Mouse (Mus musculus) cerebellum, adult 11-12 months (tissue): ENCODE results near the gene Nlrp3.
"Not testable (repeated sequence)": the region's sequence is repeated elsewhere in the genome, so short reads cannot be mapped to it uniquely, and the experiment has no call there.

Experiments used
- DNase-seq: peaks from one replicate; pipeline ENCODE4 v3.0.0; 2022

Nlrp3 gene

DNA sequence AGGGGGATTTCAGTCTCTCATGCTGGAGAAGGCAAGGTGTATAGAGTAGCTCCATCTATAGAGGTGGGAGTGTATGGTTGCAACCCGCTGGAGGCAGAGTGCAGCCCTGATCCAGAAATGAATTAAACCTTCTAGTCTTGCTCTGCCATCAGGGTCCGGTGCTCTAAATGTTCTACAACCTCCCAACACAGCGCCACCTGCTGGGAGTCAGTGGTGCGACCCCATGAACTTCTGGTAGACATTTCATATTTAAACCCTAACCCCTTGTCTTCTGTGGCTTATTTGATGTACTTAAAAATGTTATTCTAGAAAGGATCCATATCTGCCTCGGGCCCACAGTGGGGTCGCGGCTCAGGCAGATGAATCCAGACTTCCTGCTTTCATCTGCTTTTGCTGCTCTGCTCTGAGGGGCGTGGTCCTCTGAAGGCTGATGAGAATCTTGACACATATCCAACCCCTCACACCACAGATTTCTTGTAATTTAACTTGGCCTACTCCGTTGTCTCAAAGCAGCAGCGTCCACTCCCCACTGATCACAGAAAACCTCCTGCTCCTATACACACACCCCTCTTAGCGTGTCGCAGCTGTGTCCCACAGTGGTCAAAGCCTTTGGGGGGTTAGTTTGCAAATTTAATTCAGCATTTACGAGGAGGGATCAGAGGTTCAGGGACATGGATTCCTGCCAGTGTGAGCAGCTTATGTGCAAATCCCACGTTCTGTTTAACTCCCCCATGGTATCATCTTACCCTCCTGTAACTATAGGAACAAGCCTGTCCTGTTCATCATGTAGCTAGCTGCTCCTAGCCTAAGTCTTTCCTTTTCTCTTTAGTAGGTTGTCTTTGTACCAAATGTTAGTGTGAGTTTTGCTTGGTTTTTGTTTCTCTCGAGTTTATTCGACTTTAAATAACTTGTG, 3.9 kb upstream of the Nlrp3 start:
- no peak for DNase-seq

DNA sequence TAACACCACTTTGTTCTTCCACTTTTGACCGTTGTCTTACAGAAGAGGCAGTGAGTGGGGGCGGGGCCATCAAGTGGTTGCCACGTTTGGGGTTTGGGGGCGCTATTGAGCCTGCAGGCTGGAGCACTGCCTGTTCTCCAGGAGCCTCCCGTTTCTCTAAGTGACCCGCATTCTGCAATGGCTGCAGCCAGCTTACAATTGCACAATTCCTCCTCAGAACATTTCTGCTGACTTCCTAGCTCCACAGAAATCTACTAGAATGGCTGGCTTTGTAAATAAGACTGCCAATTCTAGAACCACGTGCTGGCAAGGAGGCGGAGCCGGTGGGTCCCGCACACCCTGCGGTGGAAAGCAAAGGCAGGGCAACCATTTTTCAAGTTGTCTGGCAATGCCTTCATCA, 3.0 kb upstream of the Nlrp3 start:
- no peak for DNase-seq

DNA sequence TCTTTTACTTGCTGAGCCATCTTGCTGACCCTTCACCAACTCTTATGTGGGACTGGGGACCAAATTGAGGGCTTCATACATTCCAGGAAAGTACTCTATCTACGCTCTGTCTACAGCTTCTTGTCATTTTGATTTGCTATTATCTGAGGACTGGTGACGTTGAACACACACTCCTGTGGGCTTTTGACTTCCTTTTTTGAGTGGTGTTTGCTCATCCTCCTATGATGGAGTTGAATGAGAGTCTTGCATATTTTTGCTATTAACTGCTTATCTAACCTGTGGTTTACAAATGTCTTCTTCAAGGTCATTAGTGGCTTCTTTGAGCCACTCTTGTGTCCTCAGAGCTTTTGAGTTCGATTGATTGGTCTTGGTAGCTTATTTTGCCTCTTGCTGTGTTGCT, 1.2 kb upstream of the Nlrp3 start:
- DNase-seq: no peak

DNA sequence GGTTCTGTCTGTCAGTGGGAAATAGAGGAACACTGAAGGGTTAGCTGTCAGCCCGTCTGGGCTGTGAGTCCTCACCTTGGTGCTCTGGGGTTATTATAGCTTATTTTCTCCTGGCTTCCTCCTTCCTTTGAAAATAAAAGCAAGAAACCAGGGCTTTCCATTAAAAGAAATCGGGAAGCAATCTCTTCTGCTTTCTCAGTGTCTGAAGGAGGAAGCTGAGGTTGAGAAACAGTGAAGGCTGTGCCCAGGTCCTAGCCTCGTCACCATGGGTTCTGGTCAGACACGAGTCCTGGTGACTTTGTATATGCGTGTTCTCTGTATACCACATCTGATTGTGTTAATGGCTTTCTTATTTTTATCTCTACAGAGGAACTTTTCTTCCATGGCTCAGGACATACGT, 1.1 kb downstream of the Nlrp3 start:
- no peak for DNase-seq

DNA sequence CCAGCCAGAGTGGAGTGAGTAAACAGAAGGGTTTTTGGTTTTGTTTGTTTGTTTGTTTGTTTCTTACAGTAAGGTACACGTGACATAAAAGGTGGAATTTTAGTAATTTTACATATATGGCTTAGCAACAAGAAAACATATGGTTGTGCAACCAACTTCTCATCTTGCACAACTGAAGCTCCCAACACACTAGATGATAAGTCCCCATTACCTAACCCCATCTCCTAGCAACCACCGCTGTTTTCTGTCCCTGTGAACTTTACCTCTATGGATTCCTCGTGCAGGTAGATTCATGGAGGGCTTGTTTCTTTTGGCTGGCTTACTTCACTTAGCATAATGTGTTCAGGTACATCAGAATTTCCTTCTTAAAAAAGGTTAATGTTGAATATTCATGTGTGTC, 2.0 kb downstream of the Nlrp3 start:
- DNase-seq: no peak

DNA sequence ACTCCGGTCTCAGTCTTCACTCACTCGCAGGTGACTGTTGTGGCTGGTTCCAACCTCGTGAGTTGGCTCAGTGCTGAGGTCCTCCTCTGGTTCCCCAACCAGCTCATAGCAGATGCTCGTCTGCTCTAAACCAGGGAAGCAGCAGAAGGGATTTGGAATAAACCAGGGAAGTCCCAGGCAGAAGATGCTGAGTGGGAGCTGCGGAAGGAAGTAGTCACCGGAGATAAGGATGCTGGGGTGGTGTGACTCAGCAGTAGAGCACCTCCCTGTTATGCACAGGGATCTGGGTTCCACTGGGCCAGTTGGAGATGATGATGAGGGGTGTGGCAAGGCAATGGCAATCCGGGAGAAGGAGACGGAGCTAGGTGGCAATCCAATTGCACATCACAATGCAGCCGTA, 2.6 kb downstream of the Nlrp3 start:
- DNase-seq: no peak

DNA sequence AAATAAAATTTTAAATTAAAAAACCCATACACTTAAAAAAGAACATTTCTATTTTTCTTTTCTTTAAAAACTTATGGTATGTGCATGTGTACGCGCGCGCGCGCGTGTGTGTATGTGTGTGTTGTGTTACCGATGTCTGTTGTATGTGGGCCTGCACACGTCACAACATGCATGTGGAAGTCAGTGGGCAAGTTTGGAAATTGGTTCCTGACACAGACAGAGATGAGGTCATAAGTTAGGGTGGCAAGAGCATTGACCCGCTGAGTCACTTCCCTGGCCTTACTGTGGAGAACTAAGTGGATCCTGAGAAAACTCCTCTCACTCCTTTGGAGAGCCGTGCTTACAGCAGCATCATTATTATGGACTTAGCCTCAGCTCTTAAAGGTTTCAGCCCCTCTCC, 12.8 kb downstream of the Nlrp3 start:
- no peak for DNase-seq

DNA sequence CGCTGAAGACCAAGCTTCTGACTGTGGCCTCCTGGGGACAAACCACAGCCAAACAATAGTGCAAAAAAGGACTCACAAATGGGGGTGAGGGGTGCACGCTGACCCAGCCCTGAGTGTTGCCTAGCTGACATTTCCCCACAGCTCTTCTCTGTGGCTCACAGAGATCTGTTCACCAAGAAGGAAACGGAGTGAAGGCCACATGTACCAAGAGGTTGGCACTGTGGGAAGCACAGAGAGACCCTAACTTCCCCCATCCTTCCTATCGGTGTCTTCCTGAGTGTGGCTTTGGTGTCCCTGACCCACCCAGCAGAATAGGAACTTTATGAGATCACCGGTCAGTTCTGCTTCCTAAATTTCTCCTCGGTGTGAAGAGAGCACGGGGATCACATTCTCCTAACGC, 13.2 kb downstream of the Nlrp3 start:
- DNase-seq: no peak

DNA sequence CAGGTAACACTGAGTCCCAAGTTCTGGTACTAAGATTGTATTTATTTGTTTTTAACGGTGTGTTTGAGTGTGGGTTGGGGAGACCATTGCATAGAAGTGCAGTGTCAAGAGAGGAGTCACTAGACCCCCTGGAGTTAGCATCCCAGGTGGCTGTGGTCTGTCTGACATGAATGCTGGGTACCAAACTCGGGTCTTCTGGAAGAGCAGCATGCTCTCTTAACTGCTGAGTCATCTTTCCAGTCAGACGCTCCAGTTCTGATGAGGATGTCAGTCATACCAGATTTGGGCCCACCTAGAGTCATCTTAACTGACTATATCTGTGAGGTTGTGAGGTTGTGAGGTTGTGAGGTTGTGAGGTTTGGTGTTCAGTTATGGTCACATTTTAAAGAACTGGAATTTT, 19.5 kb downstream of the Nlrp3 start:
- DNase-seq: no peak

DNA sequence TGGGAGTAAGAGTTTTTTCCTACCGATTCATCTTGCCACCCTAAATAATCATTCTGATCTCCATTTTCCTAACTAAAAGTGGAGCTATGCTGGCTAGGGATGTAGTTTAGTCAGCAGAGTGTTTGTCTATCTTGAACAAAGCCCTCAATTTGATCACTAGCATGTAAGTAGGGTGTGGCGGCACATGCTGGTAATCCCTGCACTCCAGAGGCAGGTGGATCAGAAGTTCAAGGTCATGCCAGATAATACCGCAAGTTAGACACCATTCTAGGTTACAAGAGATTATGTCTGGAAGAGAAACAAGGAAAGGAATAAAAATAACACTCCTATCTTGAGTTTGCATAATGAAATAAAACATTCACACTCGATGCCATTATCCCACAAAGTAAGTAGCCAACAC, 21.0 kb downstream of the Nlrp3 start:
- no peak for DNase-seq

DNA sequence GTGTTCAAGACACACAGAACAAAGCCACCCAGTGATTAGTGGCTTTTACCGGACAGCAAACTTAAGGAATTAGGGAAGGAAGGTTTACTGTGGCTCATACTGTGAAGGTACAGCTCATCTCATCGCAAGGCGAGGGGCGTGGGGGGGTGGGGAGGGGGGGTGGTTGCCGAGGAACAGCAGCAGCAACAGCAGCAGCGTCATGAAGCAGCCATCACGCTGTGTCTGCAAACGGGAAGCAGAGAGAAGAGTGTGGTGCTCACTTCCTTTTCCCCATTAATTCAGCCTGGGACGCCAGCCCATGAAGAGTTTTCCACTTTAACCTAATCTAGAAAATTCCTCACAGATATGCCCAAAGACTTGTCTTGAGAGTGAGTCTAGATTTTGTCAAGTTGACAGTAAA, 21.5 kb downstream of the Nlrp3 start:
- DNase-seq: no peak

DNA sequence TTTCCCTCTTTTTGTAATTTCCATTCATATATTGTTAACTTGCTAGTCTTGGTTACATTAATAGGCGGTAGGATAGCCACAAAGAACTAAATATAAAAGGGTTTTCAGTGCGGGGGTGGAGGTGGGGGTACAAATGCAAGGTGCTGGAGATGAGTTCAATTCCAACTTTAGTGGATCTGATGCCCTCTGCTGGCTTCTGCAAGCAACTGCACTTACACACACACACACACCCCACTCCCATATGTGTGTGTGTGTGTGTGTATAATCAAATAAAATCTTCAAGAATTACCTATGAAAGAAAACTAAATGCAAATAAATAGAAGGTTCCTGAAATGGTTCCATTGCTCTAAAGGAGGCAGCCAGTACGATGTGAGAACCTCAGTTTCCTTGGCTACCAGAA, 27.9 kb downstream of the Nlrp3 start:
- no peak for DNase-seq

DNA sequence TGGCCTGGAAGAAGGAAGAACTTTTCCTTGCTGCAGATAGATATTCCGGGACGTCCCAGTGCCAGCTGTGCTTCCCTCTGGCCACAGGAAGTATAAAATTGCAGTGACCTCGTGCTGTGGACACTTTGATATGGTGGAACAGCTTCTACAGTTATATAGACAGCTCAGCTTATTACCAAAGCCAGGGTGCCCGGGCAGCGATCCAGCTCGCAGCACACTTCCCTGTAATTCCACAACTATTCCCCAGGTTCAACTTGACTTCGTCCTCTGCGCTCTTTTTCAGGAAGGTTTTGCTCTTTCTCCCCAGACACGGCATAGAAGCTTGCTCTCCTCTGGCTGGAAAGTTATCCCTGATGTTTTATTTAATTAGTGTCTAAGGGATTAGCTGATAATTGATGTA, 34.4 kb downstream of the Nlrp3 start:
- no peak for DNase-seq

DNA sequence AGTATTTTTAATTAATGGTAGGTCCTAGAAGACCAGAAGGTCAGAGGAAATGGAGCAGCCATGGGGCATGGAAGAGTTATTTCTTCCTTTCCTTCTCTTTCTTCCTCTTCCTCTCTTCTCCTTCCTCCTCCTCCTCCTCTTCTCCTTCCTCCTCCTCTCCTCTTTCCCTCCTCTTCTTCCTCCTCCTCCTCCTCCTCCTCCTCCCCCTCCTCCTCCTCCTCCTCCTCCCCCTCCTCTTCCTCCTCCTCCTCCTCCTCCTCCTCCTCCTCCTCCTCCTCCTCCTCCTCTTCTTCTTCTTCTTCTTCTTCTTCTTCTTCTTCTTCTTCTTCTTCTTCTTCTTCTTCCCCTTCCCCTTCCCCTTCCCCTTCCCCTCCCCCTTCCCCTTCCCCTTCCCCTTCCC, 34.8 kb downstream of the Nlrp3 start, which contains the start of gene Olfr222:
Gene Olfr222, minus strand, starts transcription at position 101 of the 400 bp plus-strand sequence.
- DNase-seq: not testable (repeated sequence)

DNA sequence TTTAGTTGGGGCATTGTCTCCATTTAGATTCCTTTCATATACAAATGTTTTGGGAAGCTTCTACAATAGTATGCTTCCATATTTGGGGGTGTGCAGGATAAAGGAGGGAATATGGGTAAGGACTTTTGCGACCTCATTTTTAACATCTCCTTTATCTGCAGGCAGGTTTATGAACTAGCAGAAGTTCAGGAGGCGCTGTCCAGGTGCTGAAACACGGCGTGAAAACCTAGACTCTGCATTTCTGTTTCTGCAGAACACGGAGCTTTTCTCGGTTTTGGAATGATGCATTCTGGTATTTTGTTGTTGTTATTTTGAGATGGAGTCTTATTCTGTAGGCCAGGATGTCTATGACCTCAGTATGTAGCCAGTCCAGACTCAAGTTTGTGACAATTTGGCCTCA, 43.2 kb downstream of the Nlrp3 start:
- DNase-seq: no peak

DNA sequence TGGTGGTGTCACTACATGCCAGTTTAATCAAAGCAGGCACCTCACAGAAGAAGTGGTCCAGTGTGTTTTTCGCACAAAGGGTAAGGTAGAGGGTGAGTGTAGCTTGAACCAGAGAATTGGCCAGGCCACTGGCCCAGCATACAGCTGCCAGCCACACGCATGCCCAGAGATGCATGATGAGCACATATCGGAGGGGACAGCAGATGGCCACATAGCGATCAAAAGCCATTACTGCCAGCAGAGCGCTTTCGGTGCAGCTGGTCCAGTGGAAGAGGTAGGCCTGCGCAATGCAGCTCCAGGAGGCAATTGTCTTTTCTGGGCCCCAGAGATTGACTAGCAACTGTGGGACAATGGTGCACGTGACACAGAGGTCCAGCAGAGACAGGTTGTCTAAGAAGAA, 48.1 kb downstream of the Nlrp3 start:
- DNase-seq: no peak

DNA sequence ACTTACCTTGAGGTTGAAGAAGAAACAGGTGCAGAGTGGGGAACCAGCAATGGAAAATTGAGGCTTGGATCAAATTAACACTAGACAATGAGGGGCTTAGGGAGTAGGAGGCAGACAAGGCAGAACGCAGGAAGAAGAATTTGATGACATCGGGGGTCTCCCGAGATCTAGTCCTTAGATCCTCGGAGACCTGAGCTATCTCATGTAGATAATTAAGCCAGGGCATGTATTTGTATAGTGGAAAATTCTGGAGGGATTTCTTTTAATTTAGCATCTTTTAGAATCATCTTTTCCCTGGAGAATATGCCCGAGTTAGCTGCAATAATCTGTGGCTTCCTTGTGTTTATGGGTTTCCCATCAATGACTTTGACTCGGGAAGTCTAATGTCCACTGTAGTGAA, 51.8 kb downstream of the Nlrp3 start, which contains the start of gene Olfr223:
Gene Olfr223, minus strand, starts transcription at position 101 of the 400 bp plus-strand sequence.
- DNase-seq: no peak

DNA sequence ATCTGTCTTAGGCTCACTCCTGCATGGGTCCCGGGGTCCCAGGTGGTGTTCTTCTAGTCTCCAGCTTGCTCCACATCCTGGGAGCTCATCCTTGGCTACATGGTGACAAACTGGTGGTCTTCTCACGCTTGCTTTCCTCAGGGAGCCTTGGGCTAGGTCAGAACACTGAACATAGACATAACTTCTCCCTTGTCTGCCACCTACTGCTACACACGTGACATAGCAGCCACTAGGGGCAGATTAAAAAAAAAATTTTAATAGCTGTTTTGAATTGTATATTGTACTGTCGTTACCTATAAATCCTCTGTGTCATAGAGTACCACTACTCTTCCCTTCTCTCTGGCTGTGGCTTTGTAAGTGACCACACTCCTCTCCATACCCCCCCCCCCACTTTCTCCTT, 54.7 kb downstream of the Nlrp3 start:
- no peak for DNase-seq

DNA sequence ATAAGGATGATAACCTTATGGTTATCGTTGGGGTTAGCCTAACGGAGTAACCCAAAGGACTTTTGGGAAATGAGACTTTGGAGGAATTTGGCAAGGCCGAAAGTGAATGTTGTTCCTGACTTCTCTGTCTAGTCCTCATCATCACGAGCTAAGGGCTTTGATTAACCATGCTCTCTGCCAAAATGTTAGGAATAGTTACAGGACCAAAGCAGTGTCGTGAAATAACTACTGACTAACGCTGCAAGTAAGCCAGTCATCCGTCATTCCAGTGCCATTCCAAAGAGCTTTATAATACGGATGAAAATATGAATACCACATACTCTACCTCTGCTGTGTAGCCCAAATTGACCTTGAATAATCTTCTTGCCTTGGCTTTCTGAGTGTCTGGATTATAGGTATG, 55.6 kb downstream of the Nlrp3 start:
- DNase-seq: no peak

DNA sequence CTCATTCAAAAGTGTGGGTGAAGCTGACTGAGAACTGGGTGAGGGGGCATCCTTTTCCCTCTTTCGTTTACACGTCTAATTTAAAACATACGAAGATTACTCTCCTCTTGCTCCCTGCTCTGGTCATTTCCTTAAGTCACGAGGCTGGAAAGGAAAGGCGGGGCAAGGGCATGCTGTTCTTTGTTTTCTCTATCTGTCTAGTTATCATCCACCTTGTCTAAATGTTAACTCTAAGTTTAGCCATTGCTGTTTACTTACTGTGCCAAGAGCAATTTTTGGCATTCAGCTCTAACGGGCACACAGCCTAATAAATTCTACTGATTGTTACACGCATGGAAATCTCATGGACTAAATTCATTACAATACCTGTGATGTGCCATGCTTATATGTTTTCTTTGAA, 57.8 kb downstream of the Nlrp3 start:
- DNase-seq: no peak

DNA sequence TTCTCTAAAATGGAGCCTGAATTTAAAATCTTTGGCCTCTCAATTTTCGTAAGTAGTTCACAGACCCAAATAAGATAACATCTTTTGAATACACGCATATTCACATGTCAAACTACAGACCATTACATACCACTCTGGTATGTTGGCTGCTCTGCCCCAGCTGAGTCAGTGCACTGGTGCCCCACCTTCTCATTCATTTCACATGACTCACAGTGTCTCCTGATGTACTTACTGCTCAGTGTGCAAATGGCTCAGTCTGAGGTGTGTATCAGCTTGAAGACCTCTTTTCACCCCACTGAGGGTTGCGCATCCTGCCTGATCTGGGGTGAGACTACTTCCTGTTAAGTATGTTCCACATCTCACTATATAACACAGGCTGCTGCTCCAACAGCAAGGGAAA, 59.5 kb downstream of the Nlrp3 start:
- DNase-seq: no peak

DNA sequence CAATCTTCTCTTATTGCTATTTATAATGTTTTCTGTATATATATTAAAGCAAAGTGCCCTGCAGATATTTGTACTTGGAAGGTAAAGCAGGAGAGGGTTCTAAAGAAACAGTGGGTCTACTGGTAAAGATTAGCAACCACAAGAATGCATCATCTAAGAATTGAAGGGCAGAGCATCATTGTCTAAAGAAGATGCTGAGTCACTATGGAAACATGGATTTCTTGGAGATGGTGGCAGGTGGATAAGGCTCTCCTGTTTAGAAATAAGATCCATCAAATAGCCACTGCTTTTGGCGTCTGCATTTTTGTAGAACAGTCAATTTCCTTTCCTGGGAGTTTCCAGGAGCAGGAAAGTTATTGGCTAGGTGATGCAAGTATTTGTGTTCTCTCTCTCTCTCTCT, 60.9 kb downstream of the Nlrp3 start:
- DNase-seq: no peak

DNA sequence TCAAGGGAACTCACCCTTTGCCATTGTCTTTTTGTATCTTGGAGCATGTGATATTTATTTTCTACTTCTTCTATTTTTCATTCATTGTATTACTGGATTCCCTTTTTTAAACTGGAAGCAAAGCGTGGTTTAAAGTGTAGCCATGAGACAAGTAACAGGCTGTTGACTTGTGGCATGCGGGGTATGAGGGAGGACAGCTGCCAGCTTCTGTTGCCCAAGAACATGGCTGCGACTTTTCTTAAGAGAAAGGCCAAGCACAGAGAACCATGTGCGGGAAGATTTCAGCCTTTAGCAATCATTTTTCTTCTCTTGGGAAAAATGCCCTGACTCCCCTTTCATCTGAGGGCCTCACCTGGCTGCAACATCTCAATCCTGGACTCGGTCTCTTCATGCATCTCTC, 70.3 kb downstream of the Nlrp3 start:
- no peak for DNase-seq

DNA sequence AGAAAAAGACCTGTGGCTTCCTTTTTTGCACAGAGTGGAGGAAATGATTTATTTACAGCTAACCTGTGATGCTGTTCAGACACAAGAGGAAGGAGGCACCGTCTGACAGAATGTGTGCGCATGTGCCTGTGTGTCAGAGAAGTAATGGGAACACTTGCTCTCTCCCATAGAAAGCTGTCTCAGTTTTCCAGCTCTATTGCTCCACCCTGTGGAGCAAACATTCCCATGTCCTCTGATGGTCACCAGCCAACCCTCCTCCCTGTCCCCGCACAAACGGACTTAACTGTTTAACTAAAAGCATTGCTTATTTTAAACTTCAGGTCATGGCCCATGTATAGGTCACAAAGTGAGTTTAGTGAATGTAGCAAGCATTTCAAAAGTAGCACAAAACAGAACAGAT, 72.8 kb downstream of the Nlrp3 start:
- DNase-seq: peak; percentile 16
